Mouse (Mus musculus): ENCODE results near the gene Bri3. TPM values are rescaled to one million over a fixed set of nuclear protein-coding genes. Genes with fewer than 3 reads are reported as not detected.

The Bri3 gene
- polyA plus RNA-seq, 1 experiment = 154 TPM

DNA sequence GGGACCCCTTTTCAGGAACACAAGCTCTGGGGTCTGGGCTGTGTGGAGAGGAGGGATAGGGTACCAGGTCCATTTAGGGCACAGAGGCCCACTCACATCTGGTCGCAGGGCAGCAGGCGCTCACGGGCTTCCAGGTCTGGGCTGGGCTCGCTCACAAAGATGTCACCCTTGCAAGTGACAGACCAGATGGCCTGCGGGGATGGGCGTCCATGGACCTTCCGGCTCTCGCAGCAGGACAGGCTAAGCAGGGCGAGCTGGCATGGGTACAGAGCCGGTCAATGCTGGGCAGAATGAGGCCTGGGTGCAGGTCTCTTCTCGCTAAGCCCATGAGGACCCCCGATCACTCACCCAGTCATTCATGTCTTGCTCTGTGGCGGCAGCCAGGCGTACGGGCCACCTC lies 38.2 kb upstream of the Bri3 start:
- H3K36me3 ChIP-seq (ENCODE audit: control insufficient read depth, insufficient read depth, low read length) = peaks cover 37% of the 10 kb centered on the region

DNA sequence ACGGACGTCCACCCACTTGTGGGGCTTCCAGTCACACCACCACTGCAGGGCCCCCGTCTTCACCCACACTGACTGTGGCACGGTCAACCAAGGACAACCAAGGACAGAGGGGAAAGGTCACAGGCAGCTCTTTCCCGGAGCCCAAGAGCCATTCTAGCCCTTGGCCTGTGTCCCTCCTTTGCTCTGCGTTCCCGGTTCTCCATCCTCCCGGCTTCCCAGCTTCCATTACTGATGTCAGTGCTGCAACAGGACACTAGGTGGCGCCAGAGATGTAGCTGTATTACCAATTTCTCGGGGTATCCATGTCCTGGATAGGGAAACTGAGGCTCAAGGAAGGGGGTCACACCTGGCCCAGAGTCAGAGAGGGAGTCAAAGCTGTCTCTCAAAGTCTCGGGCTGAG lies 36.8 kb upstream of the Bri3 start:
- H3K36me3 ChIP-seq (ENCODE audit: control insufficient read depth, insufficient read depth, low read length) = peaks cover 44% of the 10 kb centered on the region
- TF ChIP-seq CTCF (IDR thresholded peaks at IDR 0.05; ENCODE audit: extremely low read depth, insufficient read length, insufficient replicate concordance, low read depth, low read length) (peak; percentile 94; the same call in 1 of the 2 replicates), POLR2A (IDR thresholded peaks at IDR 0.05; ENCODE audit: low read depth, low read length) (no peak)
- no peaks in the 10 kb centered on the region for H3K27me3 ChIP-seq (ENCODE audit: control insufficient read depth, insufficient read depth, low read length)
- no peak overlapping the region for H3K4me3 ChIP-seq (ENCODE audit: low read depth, low read length)
- H3K27ac ChIP-seq (ENCODE audit: insufficient read depth, low read depth, low read length) = no peak overlapping the region
- no peaks in the 10 kb centered on the region for H3K4me1 ChIP-seq (ENCODE audit: control insufficient read depth, insufficient read depth, insufficient read length, low read length)
- 44% methylated on average over 11 of the region's 11 CpGs for WGBS

More for the DNA sequence above, 38.2 kb upstream of the Bri3 start:
- TF ChIP-seq CTCF (IDR thresholded peaks at IDR 0.05; ENCODE audit: extremely low read depth, insufficient read length, insufficient replicate concordance, low read depth, low read length) (no peak), POLR2A (IDR thresholded peaks at IDR 0.05; ENCODE audit: low read depth, low read length) (no peak)
- Histone ChIP-seq H3K4me3 (ENCODE audit: low read depth, low read length) (no peak overlapping the region), H3K4me1 (ENCODE audit: control insufficient read depth, insufficient read depth, insufficient read length, low read length) (no peaks in the 10 kb centered on the region), H3K27me3 (ENCODE audit: control insufficient read depth, insufficient read depth, low read length) (no peaks in the 10 kb centered on the region), H3K27ac (ENCODE audit: insufficient read depth, low read depth, low read length) (no peak overlapping the region)
- 95% methylated on average over 15 of the region's 15 CpGs for WGBS

DNA sequence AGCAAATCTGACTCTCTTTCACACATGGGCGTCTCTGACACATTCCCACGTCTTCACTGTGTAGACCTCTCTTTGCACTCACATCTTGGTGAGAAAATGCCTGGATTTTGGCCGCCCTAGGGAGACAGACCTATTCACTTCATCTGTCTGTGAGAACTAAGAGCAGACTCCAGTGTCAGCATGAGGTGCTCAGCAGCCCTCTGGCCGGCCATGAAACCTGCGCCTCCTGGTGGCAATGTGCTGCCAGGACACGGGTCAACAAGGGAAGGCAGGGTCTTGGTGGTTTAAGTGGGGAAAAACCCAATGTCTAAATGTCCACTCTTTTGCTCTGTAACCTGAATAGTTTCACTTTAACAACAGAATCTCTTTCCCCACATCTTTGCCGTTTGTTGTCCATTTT lies 29.8 kb upstream of the Bri3 start:
- peaks cover 28% of the 10 kb centered on the region for H3K36me3 ChIP-seq (ENCODE audit: control insufficient read depth, insufficient read depth, low read length)
- H3K27me3 ChIP-seq (ENCODE audit: control insufficient read depth, insufficient read depth, low read length) = no peaks in the 10 kb centered on the region
- H3K27ac ChIP-seq (ENCODE audit: insufficient read depth, low read depth, low read length) = no peak overlapping the region
- H3K4me3 ChIP-seq (ENCODE audit: low read depth, low read length) = no peak overlapping the region
- no peaks in the 10 kb centered on the region for H3K4me1 ChIP-seq (ENCODE audit: control insufficient read depth, insufficient read depth, insufficient read length, low read length)
- TF ChIP-seq CTCF (IDR thresholded peaks at IDR 0.05; ENCODE audit: extremely low read depth, insufficient read length, insufficient replicate concordance, low read depth, low read length) (peak; percentile 77), POLR2A (IDR thresholded peaks at IDR 0.05; ENCODE audit: low read depth, low read length) (no peak)
- WGBS = 40% methylated on average over 7 of the region's 7 CpGs

DNA sequence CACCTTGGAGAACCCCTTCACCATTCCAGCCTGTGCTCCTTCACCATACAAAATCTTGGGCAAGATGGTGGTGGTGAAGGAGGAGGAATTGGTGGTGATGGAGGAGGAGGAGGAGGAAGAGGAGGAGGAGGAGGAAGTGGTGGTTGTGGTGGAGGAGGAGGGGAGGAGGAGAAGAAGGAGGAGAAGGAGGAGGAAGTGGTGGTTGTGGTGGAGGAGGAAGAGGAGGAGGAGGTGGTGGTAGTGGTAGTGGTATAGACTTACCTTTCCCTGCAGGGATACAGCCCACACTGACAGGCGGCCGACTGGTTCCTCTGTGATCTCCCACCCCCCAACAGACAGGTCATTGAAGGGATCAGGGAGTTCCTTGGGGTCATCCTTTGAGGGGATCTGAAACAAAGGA lies 28.2 kb upstream of the Bri3 start:
- H3K27ac ChIP-seq (ENCODE audit: insufficient read depth, low read depth, low read length) = no peak overlapping the region
- WGBS = 89% methylated on average over 2 of the region's 2 CpGs
- H3K36me3 ChIP-seq (ENCODE audit: control insufficient read depth, insufficient read depth, low read length) = peaks cover 15% of the 10 kb centered on the region
- H3K4me3 ChIP-seq (ENCODE audit: low read depth, low read length) = no peak overlapping the region
- no peaks in the 10 kb centered on the region for H3K27me3 ChIP-seq (ENCODE audit: control insufficient read depth, insufficient read depth, low read length)
- no peak for TF ChIP-seq POLR2A (IDR thresholded peaks at IDR 0.05; ENCODE audit: low read depth, low read length)
- TF ChIP-seq CTCF (IDR thresholded peaks at IDR 0.05; ENCODE audit: extremely low read depth, insufficient read length, insufficient replicate concordance, low read depth, low read length) = no peak
- H3K4me1 ChIP-seq (ENCODE audit: control insufficient read depth, insufficient read depth, insufficient read length, low read length) = no peaks in the 10 kb centered on the region

DNA sequence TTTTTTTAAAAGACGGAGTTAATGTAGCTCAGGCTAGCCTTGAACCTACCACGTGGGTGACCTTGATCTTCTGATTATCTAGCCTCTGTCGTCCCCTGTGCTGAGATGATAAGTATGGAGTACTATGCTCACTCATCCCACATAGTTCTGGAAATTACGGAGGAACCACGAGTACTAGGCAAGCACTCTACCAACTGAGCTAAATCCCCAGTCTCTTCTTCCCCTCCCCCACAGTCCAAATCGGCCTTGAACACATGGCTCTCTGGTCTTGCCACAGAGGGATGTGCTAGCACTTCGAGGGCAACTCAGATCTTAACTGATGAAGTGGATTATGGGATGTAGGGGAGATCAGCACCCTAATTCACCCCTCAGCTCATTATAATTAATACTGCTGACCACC lies 26.2 kb upstream of the Bri3 start:
- 84% methylated on average over 7 of the region's 7 CpGs for WGBS
- H3K36me3 ChIP-seq (ENCODE audit: control insufficient read depth, insufficient read depth, low read length) = peaks cover 8% of the 10 kb centered on the region
- no peak for TF ChIP-seq POLR2A (IDR thresholded peaks at IDR 0.05; ENCODE audit: low read depth, low read length)

DNA sequence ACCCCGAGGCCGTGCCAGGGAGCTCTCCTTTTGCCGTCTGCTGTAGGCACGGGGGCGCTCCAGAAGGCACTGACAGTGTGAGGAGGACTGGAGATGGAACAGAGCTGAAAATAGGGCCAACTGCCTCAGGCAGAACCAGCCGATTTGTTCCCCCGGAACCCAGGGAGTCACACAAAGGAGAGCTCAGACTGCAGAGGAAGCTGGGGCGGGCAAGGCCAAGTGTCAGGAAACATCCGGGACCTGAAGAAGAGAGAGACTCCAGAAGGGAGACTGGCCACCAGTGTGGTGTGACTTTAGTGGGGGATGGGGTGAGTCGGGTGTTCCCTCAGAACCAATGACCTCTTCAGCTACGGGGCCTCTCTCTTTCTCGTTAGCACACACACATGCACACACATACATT lies 24.9 kb upstream of the Bri3 start:
- no peak for TF ChIP-seq POLR2A (IDR thresholded peaks at IDR 0.05; ENCODE audit: low read depth, low read length)
- no peak for TF ChIP-seq CTCF (IDR thresholded peaks at IDR 0.05; ENCODE audit: extremely low read depth, insufficient read length, insufficient replicate concordance, low read depth, low read length)
- no peaks in the 10 kb centered on the region for H3K4me1 ChIP-seq (ENCODE audit: control insufficient read depth, insufficient read depth, insufficient read length, low read length)
- WGBS = 86% methylated on average over 12 of the region's 12 CpGs
- H3K4me3 ChIP-seq (ENCODE audit: low read depth, low read length) = no peak overlapping the region
- no peak overlapping the region for H3K27ac ChIP-seq (ENCODE audit: insufficient read depth, low read depth, low read length)
- peaks cover 8% of the 10 kb centered on the region for H3K36me3 ChIP-seq (ENCODE audit: control insufficient read depth, insufficient read depth, low read length)
- H3K27me3 ChIP-seq (ENCODE audit: control insufficient read depth, insufficient read depth, low read length) = no peaks in the 10 kb centered on the region

More for the DNA sequence above, 26.2 kb upstream of the Bri3 start:
- Histone ChIP-seq H3K4me3 (ENCODE audit: low read depth, low read length) (no peak overlapping the region), H3K27ac (ENCODE audit: insufficient read depth, low read depth, low read length) (no peak overlapping the region), H3K27me3 (ENCODE audit: control insufficient read depth, insufficient read depth, low read length) (no peaks in the 10 kb centered on the region), H3K4me1 (ENCODE audit: control insufficient read depth, insufficient read depth, insufficient read length, low read length) (no peaks in the 10 kb centered on the region)

DNA sequence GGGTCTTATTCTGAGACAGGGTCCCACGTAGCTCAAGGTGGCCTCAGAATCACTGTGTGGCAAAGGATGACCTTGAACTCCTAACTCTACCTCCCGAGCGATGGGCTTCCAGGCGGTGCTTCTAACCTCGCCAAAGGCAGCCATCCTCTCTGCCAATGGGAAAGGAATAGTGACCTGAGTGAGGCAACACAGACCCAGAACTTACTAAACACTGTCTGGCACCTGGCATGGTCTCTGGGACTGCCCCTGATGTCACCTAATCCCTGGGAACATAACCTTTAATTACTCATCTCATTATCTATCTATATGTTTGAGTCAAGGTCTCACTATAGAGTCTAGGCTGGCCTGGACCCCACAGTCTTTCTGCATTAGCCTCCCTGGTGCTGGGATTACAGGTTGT lies 24.3 kb upstream of the Bri3 start:
- no peaks in the 10 kb centered on the region for H3K4me1 ChIP-seq (ENCODE audit: control insufficient read depth, insufficient read depth, insufficient read length, low read length)
- TF ChIP-seq POLR2A (IDR thresholded peaks at IDR 0.05; ENCODE audit: low read depth, low read length) (no peak), CTCF (IDR thresholded peaks at IDR 0.05; ENCODE audit: extremely low read depth, insufficient read length, insufficient replicate concordance, low read depth, low read length) (no peak)
- no peak overlapping the region for H3K4me3 ChIP-seq (ENCODE audit: low read depth, low read length)
- H3K27ac ChIP-seq (ENCODE audit: insufficient read depth, low read depth, low read length) = no peak overlapping the region
- no peaks in the 10 kb centered on the region for H3K27me3 ChIP-seq (ENCODE audit: control insufficient read depth, insufficient read depth, low read length)
- H3K36me3 ChIP-seq (ENCODE audit: control insufficient read depth, insufficient read depth, low read length) = peaks cover 8% of the 10 kb centered on the region
- WGBS = 86% methylated on average over 5 of the region's 5 CpGs

DNA sequence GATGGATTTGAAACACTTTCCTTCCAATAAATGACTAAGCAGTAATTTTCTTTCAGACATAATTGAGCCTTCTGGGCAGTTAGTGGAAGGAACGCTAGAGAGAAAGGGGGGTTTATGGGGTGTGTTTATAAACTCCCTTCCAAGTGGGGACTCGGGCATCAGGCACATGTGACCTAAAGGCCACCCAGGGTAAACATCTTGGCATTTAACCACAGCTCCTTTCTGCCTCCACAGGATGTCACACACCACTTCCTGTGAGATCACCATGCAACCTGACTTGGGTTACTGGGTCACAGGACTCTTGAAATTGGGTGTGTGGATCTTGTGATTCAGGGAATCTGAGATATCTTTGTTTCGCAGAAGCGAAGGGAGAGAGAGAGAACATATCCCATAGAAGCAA lies 22.9 kb upstream of the Bri3 start:
- H3K4me1 ChIP-seq (ENCODE audit: control insufficient read depth, insufficient read depth, insufficient read length, low read length) = no peaks in the 10 kb centered on the region
- H3K27ac ChIP-seq (ENCODE audit: insufficient read depth, low read depth, low read length) = peak overlapping the region; percentile 36; the same call in 1 of the 2 replicates
- H3K27me3 ChIP-seq (ENCODE audit: control insufficient read depth, insufficient read depth, low read length) = no peaks in the 10 kb centered on the region
- H3K36me3 ChIP-seq (ENCODE audit: control insufficient read depth, insufficient read depth, low read length) = peaks cover 5% of the 10 kb centered on the region
- no peak overlapping the region for H3K4me3 ChIP-seq (ENCODE audit: low read depth, low read length)
- WGBS = 62% methylated on average over 4 of the region's 4 CpGs
- TF ChIP-seq POLR2A (IDR thresholded peaks at IDR 0.05; ENCODE audit: low read depth, low read length) (no peak), CTCF (IDR thresholded peaks at IDR 0.05; ENCODE audit: extremely low read depth, insufficient read length, insufficient replicate concordance, low read depth, low read length) (no peak)

All from small intestine, adult 2 months (tissue).